Mouse (Mus musculus) limb, embryonic 13.5 days (tissue): ENCODE data around the gene Uvssa. TPM values are rescaled to one million over a fixed set of nuclear protein-coding genes. Genes with fewer than 3 reads are reported as not detected.
A peak's percentile ranks its signal among the peaks of the same experiment; 100 is the strongest.

Source experiments
- ATAC-seq: fragments of 200-750 bp; cut with Nextera tagmentation; 2 replicates; pipeline ENCODE4 v1.8.0; 2017; ENCODE audit warnings: low read depth, moderate number of reproducible peaks, moderate TSS enrichment; ENCODE audit not compliant: low FRiP score
- H3K27ac ChIP-seq: fragments of 300-500 bp; sonication (generic); 2 replicates; pipeline ENCODE4 v1.5.1; 2015; ENCODE audit warnings: inconsistent platforms, mild to moderate bottlenecking, moderate library complexity
- H3K27me3 ChIP-seq: fragments of 300-500 bp; sonication (generic); 2 replicates; pipeline ENCODE4 v1.6.1; 2015; ENCODE audit warnings: mild to moderate bottlenecking, inconsistent platforms
- H3K36me3 ChIP-seq: fragments of 300-500 bp; sonication (generic); 2 replicates; pipeline ENCODE4 v1.6.1; 2015; ENCODE audit warnings: inconsistent platforms, mild to moderate bottlenecking, moderate library complexity
- H3K4me1 ChIP-seq: fragments of 300-500 bp; sonication (generic); 2 replicates; pipeline ENCODE4 v1.6.1; 2015; ENCODE audit warnings: inconsistent platforms
- H3K4me2 ChIP-seq: fragments of 300-500 bp; sonication (generic); replicated peaks from 2 replicates; pipeline ENCODE4 v1.6.1; 2015; ENCODE audit warnings: inconsistent platforms, mild to moderate bottlenecking, moderate library complexity
- H3K4me3 ChIP-seq: fragments of 300-500 bp; sonication (generic); 2 replicates; pipeline ENCODE4 v1.5.1; 2015; ENCODE audit warnings: moderate library complexity, mild to moderate bottlenecking, inconsistent platforms
- H3K9ac ChIP-seq: fragments of 300-500 bp; sonication (generic); 2 replicates; pipeline ENCODE4 v1.6.1; 2015; ENCODE audit warnings: mild to moderate bottlenecking, inconsistent platforms
- H3K9me3 ChIP-seq: fragments of 300-500 bp; sonication (generic); 2 replicates; pipeline ENCODE4 v1.6.1; 2016; ENCODE audit warnings: inconsistent platforms
- WGBS: fragments of 180-500 bp; shearing (Covaris S2); methylation state at CpG from one replicate; pipeline ENCODE4 v1.1.7; 2015; 5-methylcytosine and 5-hydroxymethylcytosine counted together
- polyA plus RNA-seq: library from polyadenylated mRNA; unstranded; fragments of >200 nt; fragmentation: Nextera tagmentation; extraction: Ambion mirVana; gene quantifications from 2 replicates; pipeline ENCODE4 v1.2.1, GENCODE M21; 2015

Uvssa gene
- polyA plus RNA-seq, 1 experiment from 2014 or later: 13.1 TPM

DNA sequence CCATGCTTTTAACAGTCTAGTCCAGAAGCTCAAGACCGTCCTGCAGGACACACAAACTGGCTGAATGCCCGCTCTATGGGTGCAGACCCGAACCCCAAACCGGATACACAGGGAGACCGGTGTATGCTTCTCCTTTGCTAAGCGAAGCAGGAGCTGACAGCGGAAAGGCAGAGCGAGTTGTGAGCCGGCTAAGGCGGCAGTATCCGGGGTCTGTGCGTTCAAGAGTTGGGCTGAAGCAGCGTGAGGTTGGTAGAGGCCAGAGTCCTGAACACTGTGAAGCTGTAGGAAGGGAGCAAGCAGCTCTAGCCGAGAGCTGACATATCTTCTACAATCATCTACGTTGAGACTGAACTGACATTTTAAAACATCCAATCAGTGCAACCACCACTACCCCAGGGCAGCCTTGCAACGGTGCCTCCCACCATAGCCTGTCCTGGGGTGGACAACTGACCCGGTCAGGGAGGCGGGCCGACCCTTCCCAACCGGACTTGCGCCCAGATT is 498 bp upstream of the Uvssa start:
- peak overlapping the region; percentile 95 for H3K27ac ChIP-seq
- peak overlapping the region; percentile 84 for H3K4me2 ChIP-seq
- no peak; the same call in none of the 2 replicates for ATAC-seq
- WGBS: under 1% methylated on average over 21 of the region's 21 CpGs
- H3K9ac ChIP-seq: peak overlapping the region; percentile 52
- peaks cover 13% of the 10 kb centered on the region for H3K4me1 ChIP-seq
- H3K4me3 ChIP-seq: peak overlapping the region; percentile 70
- peaks cover 32% of the 10 kb centered on the region for H3K36me3 ChIP-seq
- H3K9me3 ChIP-seq: no peaks in the 10 kb centered on the region
- no peaks in the 10 kb centered on the region for H3K27me3 ChIP-seq

DNA sequence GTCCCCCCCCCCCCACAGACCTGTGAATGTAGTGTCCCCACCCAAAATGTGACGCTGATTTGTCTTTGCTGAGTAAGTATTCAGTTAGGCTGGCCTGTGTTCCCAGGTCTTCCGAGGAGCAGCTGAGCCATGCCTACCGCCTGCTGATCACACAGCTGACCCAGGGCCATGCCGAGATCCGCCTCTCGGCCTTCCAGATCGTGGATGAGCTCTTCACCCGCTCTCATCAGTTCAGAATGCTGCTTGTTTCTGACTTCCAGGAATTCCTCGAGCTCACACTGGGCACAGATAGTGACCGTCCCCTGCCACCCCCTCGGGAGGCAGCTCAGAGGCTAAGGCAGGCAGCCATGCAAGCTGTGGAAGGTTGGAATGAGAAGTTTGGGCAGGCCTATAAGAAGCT is 9.2 kb downstream of the Uvssa start:
- no peak for ATAC-seq
- H3K27me3 ChIP-seq: no peaks in the 10 kb centered on the region
- H3K36me3 ChIP-seq: peaks cover 64% of the 10 kb centered on the region

DNA sequence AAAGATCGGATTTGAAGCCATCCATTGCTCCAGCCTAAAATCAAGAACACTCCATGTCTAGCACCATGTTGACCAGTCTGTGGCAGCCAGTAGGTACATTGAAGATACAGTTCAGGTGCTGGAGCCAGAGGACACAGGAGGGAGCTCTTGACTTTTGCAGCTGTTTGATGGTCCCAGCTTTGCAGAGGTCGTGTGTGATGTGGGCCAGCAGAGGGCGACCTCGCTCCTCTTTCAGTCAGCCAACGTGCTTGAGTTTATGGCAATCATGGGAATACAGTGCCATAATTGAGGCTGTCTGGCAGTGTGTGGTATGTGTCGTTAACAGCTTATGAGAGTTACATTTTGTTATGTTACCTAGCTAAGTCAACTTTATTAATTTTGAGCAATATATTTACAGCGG is 15.5 kb downstream of the Uvssa start:
- peak; percentile 72; the same call in 1 of the 2 replicates for ATAC-seq
- Histone ChIP-seq H3K27me3 (peaks cover 12% of the 10 kb centered on the region), H3K9me3 (no peaks in the 10 kb centered on the region), H3K9ac (no peak overlapping the region), H3K27ac (no peak overlapping the region), H3K4me1 (peaks cover 7% of the 10 kb centered on the region), H3K36me3 (peaks cover 46% of the 10 kb centered on the region), H3K4me2 (no peak overlapping the region), H3K4me3 (no peak overlapping the region)
- 13% methylated on average over 7 of the region's 7 CpGs for WGBS

More for the DNA sequence above, 9.2 kb downstream of the Uvssa start:
- H3K9ac ChIP-seq: no peak overlapping the region
- no peaks in the 10 kb centered on the region for H3K9me3 ChIP-seq
- no peak overlapping the region for H3K27ac ChIP-seq
- WGBS: 86% methylated on average over 11 of the region's 11 CpGs
- no peak overlapping the region for H3K4me2 ChIP-seq
- H3K4me1 ChIP-seq: no peaks in the 10 kb centered on the region
- H3K4me3 ChIP-seq: no peak overlapping the region

DNA sequence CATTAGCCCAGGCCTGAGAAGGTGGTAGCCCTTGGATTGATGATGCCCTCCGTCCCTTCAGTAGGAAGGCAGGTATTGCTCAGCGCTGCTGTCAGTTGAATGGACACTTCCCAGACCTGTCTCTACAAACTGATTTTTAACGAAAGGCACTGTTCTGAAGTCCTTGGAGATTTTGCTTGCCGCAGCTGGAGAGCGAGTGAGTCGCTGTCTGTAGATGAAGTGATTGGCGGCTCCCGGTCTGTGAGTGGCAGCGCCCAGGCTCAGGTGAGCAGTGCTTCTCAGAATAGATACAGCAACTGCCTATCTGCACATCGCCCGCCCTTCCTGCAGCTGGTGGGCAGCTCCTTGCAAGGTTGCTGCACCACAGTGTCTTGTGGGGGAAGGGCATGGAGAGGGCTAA is 17.3 kb downstream of the Uvssa start:
- H3K9me3 ChIP-seq: no peaks in the 10 kb centered on the region
- no peak for ATAC-seq
- peaks cover 7% of the 10 kb centered on the region for H3K4me1 ChIP-seq
- H3K36me3 ChIP-seq: peaks cover 31% of the 10 kb centered on the region
- no peak overlapping the region for H3K27ac ChIP-seq
- no peak overlapping the region for H3K9ac ChIP-seq
- H3K4me2 ChIP-seq: no peak overlapping the region
- WGBS: 88% methylated on average over 11 of the region's 11 CpGs
- H3K4me3 ChIP-seq: no peak overlapping the region
- peaks cover 12% of the 10 kb centered on the region for H3K27me3 ChIP-seq

DNA sequence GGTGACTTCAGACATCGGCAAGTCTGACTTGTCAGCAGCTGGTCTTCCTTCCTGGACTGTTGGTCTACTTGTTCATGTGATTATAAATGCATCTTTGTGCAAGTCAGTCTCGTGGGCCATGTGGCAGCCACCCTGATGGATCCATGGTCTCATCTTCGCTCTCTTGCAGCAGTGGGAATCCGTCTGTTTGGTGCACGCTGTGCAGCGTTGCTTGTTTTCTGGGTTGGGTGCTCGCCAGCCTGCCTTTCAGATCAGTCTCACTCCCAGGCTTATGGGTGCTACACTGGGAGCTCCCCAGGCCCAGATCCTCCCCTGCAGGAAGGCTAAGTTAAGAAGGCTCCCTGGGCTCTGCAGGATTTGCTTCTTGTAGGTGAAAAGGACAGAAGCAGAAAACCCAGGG is 18.5 kb downstream of the Uvssa start:
- Histone ChIP-seq H3K4me3 (no peak overlapping the region), H3K9ac (no peak overlapping the region), H3K4me2 (no peak overlapping the region), H3K36me3 (peaks cover 20% of the 10 kb centered on the region), H3K27ac (no peak overlapping the region), H3K4me1 (peaks cover 7% of the 10 kb centered on the region), H3K9me3 (no peaks in the 10 kb centered on the region), H3K27me3 (peaks cover 12% of the 10 kb centered on the region)
- ATAC-seq: no peak
- WGBS: 80% methylated on average over 7 of the region's 7 CpGs

DNA sequence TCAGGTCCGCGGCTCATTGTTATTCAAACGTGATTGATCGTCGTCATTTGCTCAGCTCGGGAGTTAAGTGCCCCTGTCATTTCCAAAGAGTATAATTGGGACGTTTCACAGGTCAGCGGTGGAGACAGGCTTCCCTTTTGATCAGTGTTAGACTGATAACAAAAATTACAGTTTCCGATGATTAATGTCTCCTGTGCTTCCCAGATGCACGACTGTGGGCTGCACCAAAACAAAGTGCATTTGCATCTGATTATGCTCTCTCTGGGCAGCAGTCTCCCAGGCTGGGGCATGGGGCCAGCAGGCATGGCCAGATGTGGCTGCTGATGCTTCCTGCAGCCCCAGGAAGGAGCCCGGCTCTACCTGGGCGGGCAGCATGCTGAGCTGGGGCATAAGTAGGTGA is 22.5 kb downstream of the Uvssa start:
- WGBS: 59% methylated on average over 12 of the region's 12 CpGs
- H3K36me3 ChIP-seq: peaks cover 23% of the 10 kb centered on the region
- no peak overlapping the region for H3K4me2 ChIP-seq
- H3K4me1 ChIP-seq: no peaks in the 10 kb centered on the region
- no peak overlapping the region for H3K4me3 ChIP-seq
- H3K27ac ChIP-seq: no peak overlapping the region
- H3K27me3 ChIP-seq: 0 out of 2 replicates have a peak, but pooled peaks cover under 1% of the 10 kb centered on the region
- H3K9me3 ChIP-seq: no peaks in the 10 kb centered on the region
- no peak overlapping the region for H3K9ac ChIP-seq
- ATAC-seq: no peak

DNA sequence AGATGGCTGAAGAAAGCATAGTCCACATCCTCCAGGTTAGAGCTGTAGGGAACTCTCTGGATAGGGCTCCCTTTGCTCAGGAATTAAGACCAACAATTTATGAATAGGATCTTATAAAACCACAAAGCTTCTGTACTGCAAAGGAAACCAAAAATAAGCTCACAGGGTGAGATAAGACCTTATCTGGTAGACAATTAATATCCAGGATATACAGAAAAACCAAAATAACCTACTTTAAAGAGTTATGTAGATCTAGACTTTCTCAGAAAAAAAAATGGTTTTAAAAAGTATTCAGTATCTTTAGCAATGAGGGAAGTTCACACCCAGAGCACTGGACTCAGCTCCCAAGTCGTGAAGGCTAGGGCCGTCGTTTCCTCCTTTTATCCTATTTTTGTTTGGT is 42.0 kb downstream of the Uvssa start:
- Histone ChIP-seq H3K4me1 (no peaks in the 10 kb centered on the region), H3K27me3 (peaks cover 14% of the 10 kb centered on the region), H3K9me3 (no peaks in the 10 kb centered on the region), H3K27ac (no peak overlapping the region), H3K4me2 (no peak overlapping the region), H3K36me3 (peaks cover 11% of the 10 kb centered on the region), H3K4me3 (no peak overlapping the region), H3K9ac (no peak overlapping the region)
- 77% methylated on average over 3 of the region's 3 CpGs for WGBS
- ATAC-seq: no peak

DNA sequence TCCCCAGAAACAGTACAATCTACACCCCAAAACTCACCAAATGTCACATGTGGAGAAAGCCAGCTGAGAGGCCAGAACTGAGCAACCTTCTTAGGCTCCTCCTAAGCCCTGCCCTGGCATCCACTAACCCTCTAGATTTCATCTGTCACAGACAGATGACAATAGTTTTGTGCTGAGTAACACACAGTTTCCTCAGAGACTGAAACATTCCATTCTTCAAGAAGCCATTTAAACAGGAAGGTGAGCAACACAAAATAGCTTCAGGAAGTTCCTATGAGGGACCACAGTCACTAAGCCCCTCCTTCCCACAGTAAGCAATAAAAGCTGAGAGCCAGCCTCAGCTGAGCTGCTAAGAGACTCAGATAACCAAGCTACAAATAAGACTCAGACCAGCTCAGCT is 49.1 kb downstream of the Uvssa start:
- H3K27me3 ChIP-seq: peaks cover 81% of the 10 kb centered on the region
- no peak overlapping the region for H3K4me3 ChIP-seq
- H3K4me2 ChIP-seq: no peak overlapping the region
- H3K36me3 ChIP-seq: no peaks in the 10 kb centered on the region
- H3K9ac ChIP-seq: no peak overlapping the region
- ATAC-seq: no peak
- H3K27ac ChIP-seq: no peak overlapping the region
- H3K9me3 ChIP-seq: no peaks in the 10 kb centered on the region
- H3K4me1 ChIP-seq: peaks cover 23% of the 10 kb centered on the region

DNA sequence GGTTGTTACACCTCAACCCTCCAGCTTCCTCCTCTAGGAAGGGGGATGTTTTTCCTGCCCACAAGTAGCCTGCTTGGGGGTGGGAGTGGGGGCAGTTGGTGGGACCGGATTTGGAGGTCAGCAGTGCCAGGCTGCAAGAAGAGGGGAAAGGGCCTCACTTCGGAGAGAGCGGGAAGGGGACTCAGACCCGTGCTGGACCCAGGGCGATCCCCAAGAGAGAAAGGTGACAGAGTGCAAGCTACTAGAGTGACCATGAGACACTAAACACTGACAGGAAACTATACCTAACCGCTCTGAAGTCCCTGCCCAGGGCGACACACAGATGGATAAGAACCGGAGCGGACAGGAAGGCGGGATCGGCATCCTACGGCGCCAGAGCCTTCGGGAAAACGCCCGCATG is 51.8 kb downstream of the Uvssa start:
- WGBS: 3% methylated on average over 16 of the region's 16 CpGs
- peak overlapping the region; percentile 57; the same call in 1 of the 2 replicates for H3K4me2 ChIP-seq
- no peaks in the 10 kb centered on the region for H3K9me3 ChIP-seq

DNA sequence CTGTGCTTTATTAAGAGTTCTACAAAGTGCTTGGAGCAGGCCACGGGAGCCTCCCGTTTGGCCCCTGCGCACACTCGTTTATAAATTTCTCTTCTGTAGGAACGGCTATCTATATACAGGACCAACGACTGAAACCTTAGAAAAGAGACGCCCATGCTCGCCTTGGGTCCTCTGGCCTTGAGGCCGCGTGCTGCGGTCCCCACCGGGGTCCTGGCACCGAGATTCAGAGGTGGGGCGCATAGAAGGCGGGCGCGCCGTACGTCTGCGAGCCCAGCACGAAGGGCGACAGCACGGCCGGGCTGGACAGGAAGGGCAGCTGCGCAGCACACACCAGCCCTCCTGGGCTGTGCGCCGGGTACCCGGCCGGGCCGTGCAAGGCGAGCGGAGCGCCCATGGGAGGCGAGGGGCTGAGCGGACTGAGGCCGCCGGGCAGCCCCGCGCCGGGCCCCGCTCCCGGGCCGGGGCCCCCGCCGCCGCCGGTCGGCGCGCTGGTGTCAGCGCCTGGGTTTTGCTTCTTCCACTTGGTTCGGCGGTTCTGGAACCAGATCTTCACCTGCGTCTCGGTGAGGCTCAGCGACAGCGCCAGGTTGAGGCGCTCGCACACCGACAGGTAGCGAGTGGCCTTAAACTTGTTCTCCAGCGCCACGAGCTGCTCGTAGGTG is 52.3 kb downstream of the Uvssa start:
- peak overlapping the region; percentile 57 for H3K4me2 ChIP-seq
- no peaks in the 10 kb centered on the region for H3K9me3 ChIP-seq
- peaks cover 45% of the 10 kb centered on the region for H3K4me1 ChIP-seq
- H3K9ac ChIP-seq: no peak overlapping the region
- under 1% methylated on average over 64 of the region's 64 CpGs for WGBS
- peak overlapping the region; percentile 36 for H3K4me3 ChIP-seq
- ATAC-seq: no peak
- no peaks in the 10 kb centered on the region for H3K36me3 ChIP-seq
- no peak overlapping the region for H3K27ac ChIP-seq
- H3K27me3 ChIP-seq: peaks cover 99% of the 10 kb centered on the region

More for the DNA sequence above, 51.8 kb downstream of the Uvssa start:
- Histone ChIP-seq H3K36me3 (no peaks in the 10 kb centered on the region), H3K27me3 (peaks cover 99% of the 10 kb centered on the region), H3K4me1 (peaks cover 45% of the 10 kb centered on the region), H3K27ac (no peak overlapping the region), H3K9ac (no peak overlapping the region), H3K4me3 (peak overlapping the region; percentile 36; the same call in 1 of the 2 replicates)
- ATAC-seq: no peak

DNA sequence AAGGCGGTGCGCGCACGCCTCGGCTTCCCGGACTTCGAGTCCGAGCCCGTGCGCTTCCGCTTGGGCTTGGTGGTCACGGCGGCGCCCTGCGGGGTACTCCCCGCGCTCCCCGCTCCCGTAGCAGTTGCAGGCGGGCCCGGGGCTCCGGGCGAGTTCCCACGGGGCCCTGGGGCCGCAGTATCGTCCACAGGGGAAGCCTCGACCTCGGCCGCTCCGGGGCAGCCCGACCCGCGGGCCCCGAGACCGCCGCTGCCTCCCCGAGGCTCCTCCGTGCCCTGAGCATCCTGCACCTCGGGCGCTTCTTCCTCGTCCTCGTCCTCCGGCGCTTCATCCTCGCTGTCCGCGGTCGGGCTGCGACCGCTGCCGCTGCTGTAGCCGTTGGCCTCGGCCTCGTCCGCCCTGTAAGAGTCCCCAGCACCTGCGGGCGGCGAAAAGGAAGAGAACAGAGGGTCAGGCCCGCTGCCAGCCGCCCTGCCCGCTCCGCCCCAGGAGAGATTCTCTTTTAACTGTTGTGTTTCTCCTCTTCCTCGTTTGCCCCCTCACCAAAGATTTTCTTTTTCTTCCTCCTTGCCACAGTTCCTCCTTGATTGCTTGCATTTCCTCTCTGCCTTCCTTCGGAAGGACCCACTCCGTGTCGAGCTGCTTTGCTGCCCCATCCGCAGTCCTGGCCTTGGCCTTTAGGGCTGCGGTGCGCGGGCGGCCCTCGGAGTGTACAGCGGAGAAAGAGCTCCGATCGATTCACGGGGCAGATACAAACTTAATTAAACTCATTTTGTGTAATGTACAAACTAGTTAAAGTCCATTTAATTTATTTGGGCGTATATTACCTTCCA is 53.0 kb downstream of the Uvssa start:
- WGBS: under 1% methylated on average over 68 of the region's 77 CpGs
- Histone ChIP-seq H3K4me3 (peak overlapping the region; percentile 36), H3K9me3 (no peaks in the 10 kb centered on the region), H3K9ac (no peak overlapping the region), H3K36me3 (no peaks in the 10 kb centered on the region), H3K27ac (no peak overlapping the region), H3K4me2 (peak overlapping the region; percentile 57), H3K27me3 (peaks cover 100% of the 10 kb centered on the region), H3K4me1 (peaks cover 45% of the 10 kb centered on the region)
- no peak for ATAC-seq
